Mouse (Mus musculus) G1E (cell line): ENCODE measurements at regions not wholly inside any gene's neighbourhood (a gene's known extent, or its start where the extent isn't known, plus 50 kb on each side); places are given as distances from the start of the nearest gene placed in this dataset.

Source experiments
- CTCF ChIP-seq: IDR thresholded peaks from 2 replicates; pipeline ENCODE4 v1.5.1; 2012; ENCODE audit warnings: low read depth, low read length, inconsistent platforms, mixed read lengths
- GATA1 ChIP-seq: IDR thresholded peaks from 2 replicates; pipeline ENCODE4 v1.6.1; 2012; ENCODE audit warnings: borderline replicate concordance, low read length, inconsistent platforms, mixed read lengths
- TAL1 ChIP-seq: conservative IDR thresholded peaks from 2 replicates; pipeline ENCODE4 v1.6.1; 2012; ENCODE audit warnings: low read depth, low read length, inconsistent platforms, mixed read lengths

DNA sequence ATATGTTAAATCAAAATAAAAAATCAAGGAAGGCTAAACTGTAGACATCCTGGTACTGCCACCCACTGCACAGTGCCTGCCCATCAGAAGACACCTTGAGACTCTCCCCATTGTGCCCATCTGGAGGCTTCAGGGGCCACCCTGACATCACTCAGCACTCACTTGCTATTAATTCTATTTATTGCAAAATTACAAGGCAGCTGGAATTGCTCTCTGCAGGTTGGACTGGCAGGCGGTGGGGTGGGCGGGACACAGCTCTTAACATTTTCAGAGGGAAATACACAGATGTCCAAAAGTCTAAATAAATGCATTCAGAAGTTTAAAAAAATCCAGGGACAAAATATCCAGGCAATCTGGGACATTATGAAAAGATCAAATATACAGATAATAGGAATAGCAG is 92.4 kb upstream of the 1500015O10Rik start:
- TF ChIP-seq CTCF (no peak), GATA1 (no peak), TAL1 (no peak)
